Mouse (Mus musculus) heart, adult 2 months (tissue): ENCODE results near the gene Kcnq4. TPM values are rescaled to one million over a fixed set of nuclear protein-coding genes. Genes with fewer than 3 reads are reported as not detected.
A peak's percentile ranks its signal among the peaks of the same experiment; 100 is the strongest.

Experiments
- DNase-seq, 2 experiments: peaks; one replicate each; pipeline ENCODE4 v3.0.0; 2021
- H3K27ac ChIP-seq: fragments of 200-600 bp; 2 replicates; pipeline ENCODE4 v1.8.1; 2022
- H3K27me3 ChIP-seq: fragments of 200-500 bp; 2 replicates; pipeline ENCODE4 v1.6.1; 2012; ENCODE audit warnings: mild to moderate bottlenecking, low read length, inconsistent platforms, mixed read lengths; ENCODE audit not compliant: control insufficient read depth, insufficient read depth
- H3K36me3 ChIP-seq: fragments of 200-500 bp; 2 replicates; pipeline ENCODE4 v1.6.1; 2012; ENCODE audit warnings: low read length, inconsistent platforms; ENCODE audit not compliant: control insufficient read depth, insufficient read depth
- H3K4me1 ChIP-seq: fragments of 200-500 bp; 2 replicates; pipeline ENCODE4 v1.6.1; 2011; ENCODE audit warnings: low read length; ENCODE audit not compliant: control insufficient read depth, insufficient read depth
- H3K4me3 ChIP-seq: fragments of 200-600 bp; 2 replicates; pipeline ENCODE4 v1.8.1; 2022
- H3K79me2 ChIP-seq: fragments of 200-500 bp; replicated peaks from 2 replicates; pipeline ENCODE4 v1.6.1; 2012; ENCODE audit warnings: mild to moderate bottlenecking, inconsistent platforms, low read length, moderate library complexity, mixed read lengths; ENCODE audit not compliant: control insufficient read depth, insufficient read depth
- H3K9ac ChIP-seq: fragments of 200-500 bp; 2 replicates; pipeline ENCODE4 v1.6.1; 2012; ENCODE audit warnings: low read depth, mild to moderate bottlenecking, control low read depth, inconsistent platforms, low read length, mixed read lengths
- CTCF ChIP-seq: fragments of 200-600 bp; IDR thresholded peaks from 2 replicates; pipeline ENCODE4 v1.8.1; 2022; ENCODE audit warnings: antibody characterized with exemption, mild to moderate bottlenecking, moderate library complexity
- EP300 ChIP-seq: fragments of 200-500 bp; IDR thresholded peaks from 2 replicates; pipeline ENCODE4 v1.6.1; 2011; ENCODE audit warnings: low read depth, low read length, control low read depth; ENCODE audit not compliant: insufficient read depth
- POLR2A ChIP-seq: fragments of 200-500 bp; IDR thresholded peaks from 2 replicates; pipeline ENCODE4 v1.6.1; 2011; ENCODE audit warnings: mild to moderate bottlenecking, low read depth, low read length, control low read depth; ENCODE audit not compliant: insufficient read depth
- WGBS: fragments of 180-500 bp; shearing (Covaris S2); methylation state at CpG from one replicate; pipeline ENCODE4 v1.1.7; 2018; 5-methylcytosine and 5-hydroxymethylcytosine counted together
- intact Hi-C: fragments of 180-260 bp; cut with DNase I; formaldehyde crosslinking; loops from one replicate; pipeline ENCODE4 v1.15.1; 2025
- polyA plus RNA-seq: library from polyadenylated mRNA; depleted of rRNA; stranded (reverse); fragments of >200 nt; gene quantifications from 2 replicates; pipeline ENCODE4 v1.2.3, GENCODE M21; 2012
- total RNA-seq, 2 experiments: library from RNA; stranded (reverse); gene quantifications; 2 replicates each; pipeline ENCODE4 v1.2.3; 2021

Gene Kcnq4
- total and polyA plus RNA-seq, 3 experiments = 1.6 to 6.9 (median 1.9) TPM

DNA sequence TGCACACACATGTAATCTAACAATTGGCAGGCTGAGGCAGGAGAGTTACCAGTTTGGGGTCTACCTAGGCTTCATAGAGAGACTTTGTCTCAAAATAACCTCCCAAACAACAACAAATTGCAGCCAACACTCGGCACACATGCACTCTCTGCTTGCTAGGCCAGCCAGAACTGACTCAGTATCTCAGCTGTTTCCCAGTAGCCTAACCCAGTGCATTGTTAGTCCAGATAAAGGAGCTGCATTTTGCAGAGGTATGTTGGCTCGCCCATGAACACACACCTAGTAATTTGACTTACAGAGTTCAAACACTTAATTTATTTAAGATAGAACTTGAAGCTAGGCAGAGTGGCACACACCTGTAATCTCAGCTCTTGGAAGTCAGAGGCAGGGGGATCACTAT is 72.8 kb downstream of the Kcnq4 start:
- no peaks in the 10 kb centered on the region for H3K36me3 ChIP-seq
- H3K9ac ChIP-seq = no peak overlapping the region
- H3K27me3 ChIP-seq = no peaks in the 10 kb centered on the region
- no peak for TF ChIP-seq POLR2A
- no peak for TF ChIP-seq CTCF
- TF ChIP-seq EP300 = no peak
- intact Hi-C loops = no loop called here
- no peaks in the 10 kb centered on the region for H3K79me2 ChIP-seq
- H3K4me3 ChIP-seq = no peak overlapping the region
- 67% methylated on average over 2 of the region's 2 CpGs for WGBS
- DNase-seq = no peak
- no peaks in the 10 kb centered on the region for H3K4me1 ChIP-seq
- no peak overlapping the region for H3K27ac ChIP-seq

DNA sequence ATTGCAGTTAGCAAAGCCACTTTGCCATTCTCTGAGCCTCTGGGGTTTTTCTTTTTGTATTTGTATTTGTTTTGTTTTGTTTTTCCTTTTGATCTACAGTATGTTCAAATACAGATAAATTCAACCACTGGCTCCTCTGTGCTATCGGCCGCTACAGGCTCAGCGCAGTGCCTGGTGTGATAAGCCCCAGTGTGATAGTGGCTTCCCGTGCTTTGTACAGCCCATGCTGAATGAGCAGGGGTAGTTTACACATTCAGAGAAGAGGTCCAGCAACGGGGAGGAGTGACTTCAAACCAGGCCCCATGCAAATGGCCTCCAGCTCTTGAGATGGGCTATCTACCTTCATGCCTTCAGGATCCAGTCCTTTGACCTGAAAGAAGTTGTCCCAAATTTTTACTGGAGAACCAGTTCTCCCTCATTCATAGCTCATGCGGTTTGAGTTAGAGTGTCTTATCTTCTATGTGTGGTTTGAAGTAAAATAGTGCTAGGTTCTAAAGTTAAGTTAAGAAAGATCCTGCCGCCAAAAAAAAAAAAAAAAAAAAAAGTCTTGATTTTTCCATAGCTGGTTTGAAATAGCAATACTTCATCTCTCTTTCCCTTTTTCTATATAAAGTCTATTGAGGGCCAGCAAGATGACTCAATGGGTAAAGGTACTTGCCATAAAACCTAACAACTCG is 73.5 kb downstream of the Kcnq4 start:
- Histone ChIP-seq H3K4me3 (no peak overlapping the region), H3K36me3 (no peaks in the 10 kb centered on the region), H3K4me1 (no peaks in the 10 kb centered on the region), H3K79me2 (no peaks in the 10 kb centered on the region), H3K9ac (no peak overlapping the region), H3K27me3 (no peaks in the 10 kb centered on the region), H3K27ac (no peak overlapping the region)
- no peak for TF ChIP-seq CTCF
- no peak for TF ChIP-seq POLR2A
- TF ChIP-seq EP300 = no peak
- 50% methylated on average over 8 of the region's 8 CpGs for whole genome bisulfite sequencing
- intact Hi-C loops = no loop called here
- no peak for DNase-seq

DNA sequence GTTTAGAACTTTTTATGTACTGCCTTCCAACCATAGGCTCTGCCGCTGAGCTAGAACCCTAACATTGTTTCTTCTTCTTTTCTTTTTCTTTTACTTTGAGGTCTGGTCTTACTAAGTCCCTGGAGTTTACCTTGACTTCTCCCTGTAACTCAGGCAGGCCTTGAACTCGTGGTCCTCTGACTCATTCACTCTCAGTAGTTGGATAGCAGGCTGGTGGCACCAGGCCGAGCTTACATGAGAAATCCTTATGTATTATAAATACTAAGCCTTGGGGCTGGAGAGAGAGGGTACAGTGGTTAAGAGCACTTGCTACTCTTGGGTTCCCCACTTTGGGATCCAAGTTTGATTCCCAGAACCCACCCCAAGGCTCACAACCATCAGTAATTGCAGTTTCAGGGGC is 74.8 kb downstream of the Kcnq4 start:
- DNase-seq = no peak
- intact Hi-C loops = no loop called here
- Histone ChIP-seq H3K79me2 (no peaks in the 10 kb centered on the region), H3K4me3 (no peak overlapping the region), H3K9ac (no peak overlapping the region), H3K36me3 (no peaks in the 10 kb centered on the region), H3K27me3 (no peaks in the 10 kb centered on the region), H3K27ac (no peak overlapping the region), H3K4me1 (no peaks in the 10 kb centered on the region; the same call in 1 of the 2 replicates)
- WGBS = 90% methylated on average over 3 of the region's 3 CpGs
- no peak for TF ChIP-seq POLR2A
- no peak for TF ChIP-seq EP300
- TF ChIP-seq CTCF = no peak

- Histone ChIP-seq H3K27me3 (no peaks in the 10 kb centered on the region), H3K27ac (no peak overlapping the region), H3K4me3 (no peak overlapping the region), H3K79me2 (no peaks in the 10 kb centered on the region), H3K36me3 (no peaks in the 10 kb centered on the region), H3K4me1 (no peaks in the 10 kb centered on the region; the same call in 1 of the 2 replicates), H3K9ac (no peak overlapping the region)
- TF ChIP-seq EP300 (no peak), POLR2A (no peak), CTCF (no peak)
- WGBS = 64% methylated on average over 12 of the region's 12 CpGs
- intact Hi-C loops = no loop called here
- no peak for DNase-seq
These were observed 77.4 kb downstream of the Kcnq4 start for GRCm38 (mm10) chr4:120671046-120671445.

DNA sequence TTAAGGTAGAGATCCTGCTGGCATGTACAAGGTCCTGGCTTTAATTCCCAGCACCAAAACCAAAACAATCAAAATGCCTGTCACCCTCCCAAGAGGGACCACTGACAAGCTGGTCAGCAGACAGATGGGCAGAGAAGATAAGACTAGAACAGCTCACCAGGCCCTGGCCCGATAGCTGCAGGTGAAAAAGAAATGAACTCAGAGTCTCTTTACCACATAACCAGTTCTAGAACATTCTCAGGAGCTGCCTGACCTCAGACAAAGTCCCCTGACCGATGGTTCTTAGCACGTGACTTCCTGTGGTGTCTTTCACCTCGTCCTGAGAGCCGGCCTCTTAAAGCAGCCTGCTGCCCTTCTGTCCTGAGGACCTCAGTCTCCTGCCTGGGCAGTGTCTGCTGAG is 78.8 kb downstream of the Kcnq4 start:
- no peaks in the 10 kb centered on the region for H3K79me2 ChIP-seq
- H3K27ac ChIP-seq = no peak overlapping the region
- no peak overlapping the region for H3K4me3 ChIP-seq
- 61% methylated on average over 5 of the region's 5 CpGs for WGBS
- intact Hi-C loops = loop anchor here (5.0 kb wide), 1 partner anchor 77 kb away; no protein-coding TSS in a partner anchor
- H3K27me3 ChIP-seq = no peaks in the 10 kb centered on the region
- no peak overlapping the region for H3K9ac ChIP-seq
- no peak for DNase-seq
- no peak for TF ChIP-seq EP300
- TF ChIP-seq CTCF = no peak
- TF ChIP-seq POLR2A = no peak
- H3K36me3 ChIP-seq = no peaks in the 10 kb centered on the region
- no peaks in the 10 kb centered on the region; the same call in 1 of the 2 replicates for H3K4me1 ChIP-seq

DNA sequence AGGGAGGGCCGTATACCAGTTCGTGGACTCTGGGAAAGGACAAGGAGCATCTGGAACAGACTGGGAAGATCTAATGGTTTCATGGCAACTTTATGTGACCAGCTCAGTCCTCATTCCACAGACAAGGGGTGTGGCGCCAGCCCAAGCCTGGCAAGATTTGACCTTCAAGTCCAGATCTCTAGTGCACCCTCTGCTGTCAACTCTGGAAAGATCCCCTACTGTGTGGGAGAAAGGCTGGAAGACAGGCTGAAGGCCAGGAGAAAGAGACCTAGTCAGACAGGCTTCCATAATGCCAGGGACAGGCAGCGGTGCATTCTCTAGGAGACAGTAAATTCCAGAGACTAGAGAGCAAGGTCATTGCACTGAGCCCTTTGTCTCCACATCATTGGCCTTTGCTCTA is 79.9 kb downstream of the Kcnq4 start:
- H3K4me3 ChIP-seq = peak overlapping the region; percentile 34; the same call in 1 of the 2 replicates

More for the DNA sequence above, 79.9 kb downstream of the Kcnq4 start:
- Histone ChIP-seq H3K27ac (peak overlapping the region; percentile 84), H3K9ac (no peak overlapping the region; the same call in 1 of the 2 replicates), H3K36me3 (no peaks in the 10 kb centered on the region), H3K27me3 (no peaks in the 10 kb centered on the region), H3K79me2 (no peaks in the 10 kb centered on the region), H3K4me1 (no peaks in the 10 kb centered on the region; the same call in 1 of the 2 replicates)
- TF ChIP-seq POLR2A = no peak
- TF ChIP-seq EP300 = 0 out of 2 replicates have a peak, but pooled peaks have one; percentile 51
- peak; percentile 64 for TF ChIP-seq CTCF
- DNase-seq = peak; percentile 43 to 50
- intact Hi-C loops = loop anchor here (5.0 kb wide), 1 partner anchor 76 kb away; no protein-coding TSS in a partner anchor
- WGBS = 78% methylated on average over 4 of the region's 4 CpGs
